Mouse (Mus musculus) liver, adult 2 months (tissue): ENCODE results near the gene Srbd1.

Source experiments
- CTCF ChIP-seq: fragments of 200-500 bp; IDR thresholded peaks from 2 replicates; pipeline ENCODE4 v1.5.1; 2011; ENCODE audit warnings: low read depth, low read length, control low read depth
- POLR2A ChIP-seq: fragments of 200-500 bp; IDR thresholded peaks from 2 replicates; pipeline ENCODE4 v1.6.1; 2011; ENCODE audit warnings: low read length, control low read depth; ENCODE audit not compliant: insufficient read depth; ENCODE audit errors: extremely low read depth

GRCm38 (mm10) chr17:85949919-85950505, 195.0 kb downstream of the Srbd1 start:
- TF ChIP-seq CTCF: no peak
- no peak for TF ChIP-seq POLR2A
